Mouse (Mus musculus): ENCODE results near the gene Dnaaf2.

DNA sequence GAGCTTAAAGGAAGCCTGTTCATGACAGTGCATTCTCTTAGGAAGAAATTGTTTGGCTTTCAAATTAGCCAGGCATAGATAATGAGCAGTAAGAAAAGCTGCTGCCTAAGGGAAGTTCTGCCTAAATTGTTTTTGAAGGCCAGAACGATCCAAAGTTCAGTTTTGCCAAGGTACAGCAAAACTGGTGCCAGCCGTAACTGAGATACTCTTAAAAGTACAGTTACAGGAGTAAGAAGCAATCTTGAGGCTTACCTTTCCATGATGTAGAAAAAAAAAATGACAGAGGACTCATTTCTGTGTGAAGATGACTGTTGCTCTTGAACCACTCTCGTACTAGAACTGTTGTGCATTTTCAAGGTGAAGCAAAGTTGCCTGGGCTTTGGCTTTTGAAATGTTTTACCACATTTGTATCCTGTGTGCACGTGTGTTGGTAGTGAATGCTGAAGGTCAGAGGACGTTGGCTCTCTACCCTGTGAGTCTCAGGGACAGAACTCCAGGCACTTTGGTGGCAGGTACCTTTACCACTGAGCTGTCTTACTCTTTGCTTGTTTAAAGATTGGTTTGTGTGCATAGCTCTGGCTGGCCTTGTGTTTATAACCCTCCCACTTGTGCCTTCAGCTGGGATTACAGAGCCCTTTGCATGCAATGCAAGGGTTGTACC is 11.3 kb downstream of the Dnaaf2 start:
- no peak for TF ChIP-seq CTCF (IDR thresholded peaks at IDR 0.05; ENCODE audit: insufficient read depth, low read length)
- no peak for TF ChIP-seq POLR2A (IDR thresholded peaks at IDR 0.05; ENCODE audit: borderline replicate concordance, extremely low read depth, low read depth, low read length)

All from lung, adult 2 months (tissue).